Mouse (Mus musculus) intestine, postnatal 0 days (tissue): ENCODE measurements around the gene Adamts20. TPM values are rescaled to one million over a fixed set of nuclear protein-coding genes. Genes with fewer than 3 reads are reported as not detected.

Experiments used
- ATAC-seq: fragments of 200-750 bp; cut with Nextera tagmentation; 2 replicates; pipeline ENCODE4 v1.8.0; 2017; ENCODE audit warnings: mild to moderate bottlenecking, moderate TSS enrichment, moderate library complexity
- H3K27ac ChIP-seq: fragments of 300-500 bp; sonication (generic); 2 replicates; pipeline ENCODE4 v1.5.1; 2014; ENCODE audit warnings: mild to moderate bottlenecking, low read depth, low read length, moderate library complexity
- H3K27me3 ChIP-seq: fragments of 300-500 bp; sonication (generic); replicated peaks from 2 replicates; pipeline ENCODE4 v1.6.1; 2014; ENCODE audit warnings: low read length, mixed read lengths; ENCODE audit not compliant: control insufficient read depth, insufficient read depth
- H3K36me3 ChIP-seq: fragments of 300-500 bp; sonication (generic); 2 replicates; pipeline ENCODE4 v1.6.1; 2014; ENCODE audit warnings: mild to moderate bottlenecking, moderate library complexity; ENCODE audit not compliant: control insufficient read depth, insufficient read depth
- H3K4me1 ChIP-seq: fragments of 300-500 bp; sonication (generic); replicated peaks from 2 replicates; pipeline ENCODE4 v1.6.1; 2014; ENCODE audit warnings: antibody characterized with exemption, low read length, mixed read lengths; ENCODE audit not compliant: control insufficient read depth, insufficient read depth
- H3K4me2 ChIP-seq: fragments of 300-500 bp; sonication (generic); replicated peaks from 2 replicates; pipeline ENCODE4 v1.6.1; 2014; ENCODE audit warnings: low read depth, mild to moderate bottlenecking, moderate library complexity
- H3K4me3 ChIP-seq: fragments of 300-500 bp; sonication (generic); 2 replicates; pipeline ENCODE4 v1.5.1; 2014; ENCODE audit warnings: low read depth, low read length
- H3K9ac ChIP-seq: fragments of 300-500 bp; sonication (generic); 2 replicates; pipeline ENCODE4 v1.6.1; 2014; ENCODE audit warnings: mild to moderate bottlenecking, low read depth, low read length
- H3K9me3 ChIP-seq: fragments of 300-500 bp; sonication (generic); 2 replicates; pipeline ENCODE4 v1.6.1; 2016; ENCODE audit warnings: mixed run types; ENCODE audit not compliant: control insufficient read depth
- CTCF ChIP-seq: sonication (generic); IDR thresholded peaks from 2 replicates; pipeline ENCODE4 v1.5.1; 2016; ENCODE audit warnings: low read depth, mild to moderate bottlenecking, control low read depth, antibody characterized with exemption, moderate library complexity
- WGBS: fragments of 180-500 bp; shearing (Covaris S2); extraction: QIAGEN DNeasy Blood & Tissue Kit; methylation state at CpG from one replicate; pipeline ENCODE4 v1.1.7; 2014; 5-methylcytosine and 5-hydroxymethylcytosine counted together
- polyA plus RNA-seq: library from polyadenylated mRNA; unstranded; fragments of >200 nt; fragmentation: Nextera tagmentation; extraction: Ambion mirVana; gene quantifications from 2 replicates; pipeline ENCODE4 v1.2.1, GENCODE M21; 2015

Gene Adamts20
- polyA plus RNA-seq, 1 experiment from 2014 or later = 0.47 TPM

DNA sequence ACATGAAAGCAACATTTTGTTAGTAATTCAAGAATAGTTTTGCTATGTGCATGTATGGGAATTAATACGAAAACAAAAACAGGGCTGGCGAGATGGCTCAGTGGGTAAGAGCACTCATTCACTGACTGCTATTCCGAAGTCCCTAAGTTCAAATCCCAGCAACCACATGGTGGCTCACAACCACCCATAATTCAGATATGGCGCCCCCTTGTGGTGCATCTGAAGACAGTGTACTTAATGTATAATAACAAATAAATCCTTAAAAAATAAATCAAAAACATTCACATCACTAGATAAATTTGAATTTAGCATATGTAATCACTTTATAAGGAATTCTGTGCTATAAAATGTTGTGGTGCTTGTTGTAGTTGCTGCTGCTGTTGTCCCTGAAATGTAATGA is 225.6 kb downstream of the Adamts20 start:
- Histone ChIP-seq H3K9me3 (no peaks in the 10 kb centered on the region), H3K36me3 (no peaks in the 10 kb centered on the region), H3K4me1 (0 out of 2 replicates have a peak, but pooled peaks cover 3% of the 10 kb centered on the region), H3K4me2 (no peak overlapping the region), H3K27ac (no peak overlapping the region), H3K27me3 (no peaks in the 10 kb centered on the region), H3K4me3 (no peak overlapping the region), H3K9ac (no peak overlapping the region)
- ATAC-seq = no peak
- 82% methylated on average over 4 of the region's 4 CpGs for WGBS
- TF ChIP-seq CTCF = peak; percentile 55

DNA sequence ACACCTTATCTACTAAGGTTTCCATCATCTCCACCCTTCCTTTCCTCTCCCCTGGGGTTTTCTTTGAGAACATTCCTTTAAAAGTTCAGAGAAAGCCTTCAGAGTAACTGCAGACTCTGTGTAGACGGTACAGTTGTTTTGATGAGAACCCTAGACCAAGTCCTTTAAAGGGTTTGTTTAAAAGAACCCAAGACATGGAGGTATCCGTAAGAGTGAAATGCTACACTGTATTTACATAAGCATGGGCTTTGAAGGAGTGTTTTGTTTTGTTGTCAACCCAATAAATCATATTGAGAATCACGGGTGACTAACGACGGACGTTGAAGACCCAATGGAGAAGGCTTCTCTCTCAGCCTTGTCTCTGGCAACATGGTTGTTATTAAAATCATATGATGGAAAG is 226.1 kb downstream of the Adamts20 start:
- no peak overlapping the region for H3K27ac ChIP-seq
- no peak for TF ChIP-seq CTCF

DNA sequence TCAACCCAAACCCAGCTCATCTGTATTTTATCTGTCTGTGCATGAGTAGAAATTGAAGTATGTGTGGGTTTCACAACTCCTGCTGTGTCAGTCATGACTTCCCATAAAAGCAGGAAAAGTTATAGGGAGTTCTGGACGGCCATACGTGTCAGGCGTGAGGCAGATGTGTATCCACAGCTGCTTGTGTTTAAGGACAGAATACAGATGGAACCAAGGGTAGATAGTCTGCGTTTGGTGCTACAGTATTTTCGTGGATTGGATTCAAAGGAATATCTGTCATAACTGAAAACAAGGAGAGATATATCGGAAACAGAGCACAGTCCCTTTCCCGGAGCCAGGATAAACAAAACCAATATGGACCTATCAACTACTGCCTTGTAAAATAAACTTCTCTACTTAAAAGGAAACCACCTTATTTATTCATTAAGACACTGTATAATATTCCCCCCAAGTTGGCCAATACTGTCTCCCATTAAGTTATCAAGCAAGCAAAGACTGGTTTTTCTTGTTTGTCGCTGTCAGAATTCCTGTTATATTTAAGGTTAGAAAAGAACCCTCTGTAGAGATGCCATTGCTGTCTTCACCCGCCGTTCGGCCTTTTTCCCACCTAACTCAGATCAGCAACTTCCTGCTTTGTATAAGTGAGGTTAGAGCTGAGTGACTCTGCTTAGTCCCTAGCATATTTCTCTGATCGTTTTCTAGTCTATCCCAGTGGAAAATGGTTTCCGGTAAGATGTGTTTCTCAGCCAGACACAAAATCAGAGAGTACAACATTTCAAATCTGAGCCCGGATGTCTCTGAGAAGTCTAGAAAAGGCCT is 227.0 kb downstream of the Adamts20 start:
- Histone ChIP-seq H3K27ac (no peak overlapping the region), H3K4me2 (no peak overlapping the region), H3K36me3 (no peaks in the 10 kb centered on the region), H3K9me3 (no peaks in the 10 kb centered on the region), H3K4me1 (0 out of 2 replicates have a peak, but pooled peaks cover 3% of the 10 kb centered on the region), H3K4me3 (no peak overlapping the region), H3K27me3 (no peaks in the 10 kb centered on the region), H3K9ac (no peak overlapping the region)
- no peak for ATAC-seq
- 57% methylated on average over 14 of the region's 14 CpGs for WGBS
- TF ChIP-seq CTCF = no peak

More for the DNA sequence above, 226.1 kb downstream of the Adamts20 start:
- Histone ChIP-seq H3K4me1 (0 out of 2 replicates have a peak, but pooled peaks cover 3% of the 10 kb centered on the region), H3K4me3 (no peak overlapping the region), H3K9ac (no peak overlapping the region), H3K36me3 (no peaks in the 10 kb centered on the region), H3K27me3 (no peaks in the 10 kb centered on the region), H3K4me2 (no peak overlapping the region), H3K9me3 (no peaks in the 10 kb centered on the region)
- 61% methylated on average over 6 of the region's 6 CpGs for WGBS
- ATAC-seq = no peak

DNA sequence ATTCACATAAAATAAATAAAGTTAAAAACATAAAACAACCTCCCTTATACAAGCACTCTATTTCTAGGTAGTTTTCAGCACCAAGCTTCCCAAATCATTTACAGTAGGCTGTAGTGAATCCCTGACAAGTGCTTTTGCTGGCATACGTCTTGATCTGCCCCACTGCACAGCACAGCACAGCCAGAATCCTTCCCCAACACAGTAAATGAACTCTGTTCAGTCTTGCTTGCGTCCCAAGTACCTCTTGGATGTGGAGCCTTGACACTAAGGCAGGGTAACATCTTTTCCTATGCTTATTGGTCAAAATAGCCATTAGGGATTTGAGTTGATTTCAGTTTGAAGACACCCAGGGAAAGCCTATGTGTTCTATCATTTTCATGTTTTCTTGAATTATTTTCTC is 228.5 kb downstream of the Adamts20 start:
- no peak overlapping the region for H3K9ac ChIP-seq
- no peak overlapping the region for H3K27ac ChIP-seq
- no peaks in the 10 kb centered on the region for H3K36me3 ChIP-seq
- no peak overlapping the region for H3K4me3 ChIP-seq
- H3K4me2 ChIP-seq = no peak overlapping the region
- H3K4me1 ChIP-seq = 0 out of 2 replicates have a peak, but pooled peaks cover 3% of the 10 kb centered on the region
- ATAC-seq = no peak
- no peaks in the 10 kb centered on the region for H3K9me3 ChIP-seq
- 70% methylated on average over 2 of the region's 2 CpGs for WGBS
- no peak for TF ChIP-seq CTCF
- H3K27me3 ChIP-seq = no peaks in the 10 kb centered on the region

DNA sequence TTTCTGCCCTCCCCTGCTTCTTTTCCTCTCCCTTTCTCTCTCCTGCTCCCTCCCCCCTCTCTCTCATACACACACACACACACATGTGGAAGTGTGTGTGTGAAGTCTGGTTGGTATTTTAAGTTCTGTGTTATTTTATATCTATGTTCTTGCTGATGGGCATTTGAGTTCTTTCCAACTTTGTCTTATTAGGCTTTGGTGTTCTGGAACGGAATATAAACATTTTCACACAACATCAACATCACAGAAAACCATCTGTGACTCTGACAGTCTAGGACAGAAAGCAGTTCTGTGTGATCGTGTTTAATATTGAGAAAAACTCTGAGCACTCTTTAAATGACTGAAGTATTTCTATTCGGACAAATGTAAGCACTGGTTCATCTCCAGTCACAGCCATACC is 229.1 kb downstream of the Adamts20 start:
- no peak for TF ChIP-seq CTCF
- WGBS = 55% methylated on average over 3 of the region's 3 CpGs
- Histone ChIP-seq H3K9me3 (no peaks in the 10 kb centered on the region), H3K36me3 (no peaks in the 10 kb centered on the region), H3K4me2 (no peak overlapping the region), H3K27ac (no peak overlapping the region), H3K4me3 (no peak overlapping the region), H3K4me1 (0 out of 2 replicates have a peak, but pooled peaks cover 3% of the 10 kb centered on the region), H3K27me3 (no peaks in the 10 kb centered on the region), H3K9ac (no peak overlapping the region)
- ATAC-seq = no peak

DNA sequence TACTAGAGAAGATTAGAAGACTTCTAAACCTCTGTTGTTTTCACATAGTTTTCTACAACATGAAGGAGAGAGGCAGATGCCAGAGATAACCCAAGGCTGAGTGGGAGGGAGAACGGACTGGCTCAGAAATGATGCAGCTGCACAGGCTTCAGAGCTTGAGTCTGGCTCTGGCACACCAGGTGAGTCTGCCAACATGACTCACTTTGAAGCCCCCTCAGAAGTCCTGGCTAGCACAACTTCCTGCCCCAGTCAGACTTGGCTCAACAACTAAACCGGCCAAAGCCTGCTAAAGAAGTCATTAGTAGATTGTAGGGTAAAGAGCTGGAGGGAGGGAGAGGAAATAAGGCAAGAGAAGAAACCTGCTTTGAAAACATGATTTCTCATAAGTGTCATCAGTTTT is 230.0 kb downstream of the Adamts20 start:
- Histone ChIP-seq H3K27me3 (no peaks in the 10 kb centered on the region), H3K4me2 (no peak overlapping the region), H3K9ac (no peak overlapping the region), H3K4me3 (no peak overlapping the region), H3K9me3 (no peaks in the 10 kb centered on the region), H3K36me3 (no peaks in the 10 kb centered on the region), H3K27ac (no peak overlapping the region), H3K4me1 (0 out of 2 replicates have a peak, but pooled peaks cover 3% of the 10 kb centered on the region)
- ATAC-seq = no peak
- 86% methylated on average over 2 of the region's 2 CpGs for WGBS
- TF ChIP-seq CTCF = no peak
